Mouse (Mus musculus) spleen, adult 18-20 months (tissue): Measurements from ENCODE around the gene Castor2.

Experiments used
- DNase-seq, 2 experiments: peaks; one replicate each; pipeline ENCODE4 v3.0.0; 2022; ENCODE audit warnings: mixed read lengths in 2 of 2

Castor2 gene

DNA sequence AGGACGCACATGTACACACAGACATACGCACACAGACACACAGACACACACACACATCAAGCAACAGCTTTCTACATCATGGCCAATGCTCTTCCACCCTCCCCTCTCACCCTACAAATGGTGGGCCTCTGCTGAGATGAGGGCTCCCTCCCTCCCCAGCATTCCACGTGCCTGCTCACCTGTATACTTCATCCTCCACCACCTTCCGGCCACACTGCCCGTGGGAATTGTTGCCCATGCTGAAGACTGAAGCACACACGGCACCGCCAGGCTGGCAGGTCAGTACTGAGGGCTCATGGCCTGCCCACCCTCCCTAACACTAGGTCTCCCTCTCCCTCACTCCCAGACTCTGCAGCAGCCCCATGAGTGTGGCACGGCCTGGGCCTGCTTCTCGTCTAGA is 68.5 kb downstream of the Castor2 start:
- DNase-seq = no peak

DNA sequence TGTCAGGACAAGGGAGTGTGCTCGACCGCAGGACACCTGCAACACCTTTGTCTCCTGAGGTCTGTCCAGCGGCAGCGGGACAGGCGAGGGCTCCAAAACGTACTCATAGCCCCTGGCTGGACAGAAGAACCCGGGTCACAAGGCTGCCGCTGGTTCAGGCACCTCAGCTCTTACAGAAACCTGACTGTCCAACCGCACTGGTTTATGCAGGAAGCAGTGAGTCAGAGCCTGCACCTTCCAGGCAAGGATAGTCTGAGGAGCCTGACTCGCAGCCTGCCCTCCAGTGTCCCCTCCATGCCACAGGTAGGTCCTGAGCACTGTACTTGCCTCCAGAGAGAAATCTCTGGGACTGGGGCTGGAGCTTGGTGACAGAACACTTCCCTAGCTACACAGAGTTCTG is 69.7 kb downstream of the Castor2 start:
- no peak for DNase-seq

- no peak for DNase-seq
These were observed 70.7 kb downstream of the Castor2 start for GRCm38 (mm10) chr5:134170167-134170566.

GRCm38 (mm10) chr5:134173206-134173605 is 73.7 kb downstream of the Castor2 start:
- peak in 1 of 2 experiments; percentile 37 for DNase-seq

- DNase-seq = no peak
These were observed 76.2 kb downstream of the Castor2 start for GRCm38 (mm10) chr5:134175696-134176095.

- DNase-seq = peak; percentile 65 to 79
These were observed 76.8 kb downstream of the Castor2 start, which contains the start of gene Rcc1l for GRCm38 (mm10) chr5:134176169-134176881. Gene Rcc1l, minus strand, starts transcription at chr5:134176774.

DNA sequence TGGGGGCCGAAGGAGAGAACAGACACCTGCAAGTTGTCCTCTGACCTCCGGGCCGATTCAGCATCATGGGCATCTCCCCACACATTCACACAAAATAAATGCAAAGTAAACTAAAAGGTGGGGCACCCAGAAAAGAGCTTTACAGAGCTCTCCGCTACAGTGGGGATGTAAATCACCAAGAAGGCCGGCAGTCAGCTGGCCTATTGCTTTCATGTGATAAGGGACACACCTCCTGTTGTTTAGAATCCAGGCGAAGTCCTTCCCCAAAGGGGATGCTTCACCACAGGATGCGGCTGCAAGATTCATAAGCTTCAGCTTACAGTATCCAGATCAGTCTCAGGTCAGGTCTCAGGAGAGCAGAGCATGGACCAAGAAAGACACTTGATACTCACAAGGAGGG is 79.0 kb downstream of the Castor2 start:
- DNase-seq = no peak

DNA sequence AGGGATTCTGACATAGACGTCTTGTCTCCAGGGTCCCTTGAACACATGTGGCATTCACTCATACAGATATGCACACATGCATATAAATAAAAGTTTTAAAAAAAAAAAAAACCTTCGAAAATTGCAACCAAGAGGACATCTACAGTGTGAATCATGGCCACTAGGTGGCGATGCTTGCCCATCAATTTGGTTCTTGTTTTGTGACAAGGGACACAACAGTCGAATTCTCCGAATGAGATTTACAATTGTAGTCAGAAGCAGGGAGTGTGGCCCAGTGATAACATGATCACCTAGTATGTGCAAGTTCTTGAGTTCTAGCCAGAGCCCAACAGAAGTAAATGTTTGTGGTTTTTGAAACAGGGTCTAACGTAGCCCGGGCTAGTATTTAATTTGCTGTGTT is 80.4 kb downstream of the Castor2 start:
- peak; percentile 61 to 83 for DNase-seq

DNA sequence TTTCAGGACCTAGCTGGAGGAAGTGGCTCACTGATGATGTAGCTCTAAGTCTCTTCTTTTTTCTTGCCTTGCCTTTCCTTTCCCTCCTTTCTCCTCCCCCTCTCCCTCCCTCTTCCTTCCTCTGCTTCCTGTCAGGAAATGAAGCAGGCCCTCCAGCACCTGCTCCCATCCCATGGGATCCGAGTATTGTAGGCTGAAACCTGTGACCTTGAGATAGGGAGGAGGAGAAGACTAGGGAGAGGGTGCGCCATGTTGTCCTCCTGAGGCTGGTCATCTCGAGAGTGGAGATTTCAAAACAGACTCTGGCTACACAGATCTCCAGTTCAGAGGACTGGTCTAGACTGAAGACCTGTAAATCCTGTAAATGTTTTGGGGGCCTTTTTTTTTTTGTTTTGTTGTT is 82.7 kb downstream of the Castor2 start:
- no peak for DNase-seq

GRCm38 (mm10) chr5:134182735-134183134 is 83.2 kb downstream of the Castor2 start:
- no peak for DNase-seq

- no peak for DNase-seq
These were observed 83.7 kb downstream of the Castor2 start for GRCm38 (mm10) chr5:134183162-134183561.

DNA sequence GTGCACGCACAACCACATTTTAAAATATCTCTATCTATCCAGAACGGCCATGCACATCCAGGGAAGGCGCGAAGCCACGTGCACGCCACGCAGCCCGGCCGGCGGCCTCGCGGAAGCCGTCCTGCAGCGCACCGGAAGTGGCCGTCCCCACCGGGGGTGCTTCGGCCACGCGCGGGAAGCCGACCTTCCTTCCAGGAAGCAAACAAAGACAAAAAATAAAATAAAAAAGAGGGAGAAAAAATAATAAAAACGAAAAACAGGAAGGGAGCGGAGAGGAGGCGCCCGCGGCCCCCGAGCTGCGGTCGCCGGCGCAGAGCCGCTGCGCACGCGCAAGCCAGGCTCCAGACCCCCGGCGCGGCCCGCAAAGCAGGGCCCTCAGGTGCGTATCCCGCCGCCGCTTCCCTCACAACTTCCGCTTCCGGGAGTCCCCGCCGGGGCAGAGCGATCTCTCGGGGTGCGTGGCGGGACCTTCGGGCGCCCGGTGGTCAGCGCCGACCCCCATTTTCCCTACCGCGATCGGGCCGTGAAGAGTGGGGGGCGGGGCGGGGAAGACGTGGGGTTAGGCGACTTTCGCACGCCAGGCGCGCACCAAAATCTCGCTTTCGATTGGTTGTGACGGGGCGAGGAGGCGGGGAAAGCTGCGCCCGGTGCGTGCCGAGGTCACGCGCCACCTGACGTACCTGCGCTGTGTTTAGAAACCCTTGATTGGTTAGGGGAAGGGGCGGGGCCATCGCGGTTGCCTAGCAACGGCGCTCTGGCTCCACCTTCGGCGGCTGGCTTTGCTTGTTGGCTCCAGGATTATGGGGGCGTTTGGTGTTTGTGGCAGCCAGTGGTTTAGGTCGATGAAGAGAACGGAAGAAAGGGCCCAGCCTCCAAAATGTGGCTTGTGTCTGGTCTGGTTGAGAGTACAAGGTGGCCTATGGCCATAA is 84.6 kb downstream of the Castor2 start, which contains the start of gene Gtf2ird2:
TSS of gene Gtf2ird2 (plus strand) at position 140 of the 929 bp plus-strand sequence.
- DNase-seq = peak; percentile 98 to 99

- no peak for DNase-seq
These were observed 86.5 kb downstream of the Castor2 start for GRCm38 (mm10) chr5:134186059-134186458.

GRCm38 (mm10) chr5:134186961-134187731 is 87.6 kb downstream of the Castor2 start:
- peak; percentile 51 to 70 for DNase-seq

- no peak for DNase-seq
These were observed 89.1 kb downstream of the Castor2 start for GRCm38 (mm10) chr5:134188571-134188970.

- DNase-seq = no peak
These were observed 94.2 kb downstream of the Castor2 start for GRCm38 (mm10) chr5:134193664-134194063.
